Mouse (Mus musculus): ENCODE measurements around the gene Slmap.
"Not testable (repeated sequence)": the region's sequence is repeated elsewhere in the genome, so short reads cannot be mapped to it uniquely, and the experiment has no call there.

Slmap gene

GRCm38 (mm10) chr14:26534757-26535479 is at the start of gene Slmap:
TSS of gene Slmap (minus strand) at chr14:26534931.
- peak; percentile 100 for DNase-seq (ENCODE audit: low read depth, low spot score)

DNA sequence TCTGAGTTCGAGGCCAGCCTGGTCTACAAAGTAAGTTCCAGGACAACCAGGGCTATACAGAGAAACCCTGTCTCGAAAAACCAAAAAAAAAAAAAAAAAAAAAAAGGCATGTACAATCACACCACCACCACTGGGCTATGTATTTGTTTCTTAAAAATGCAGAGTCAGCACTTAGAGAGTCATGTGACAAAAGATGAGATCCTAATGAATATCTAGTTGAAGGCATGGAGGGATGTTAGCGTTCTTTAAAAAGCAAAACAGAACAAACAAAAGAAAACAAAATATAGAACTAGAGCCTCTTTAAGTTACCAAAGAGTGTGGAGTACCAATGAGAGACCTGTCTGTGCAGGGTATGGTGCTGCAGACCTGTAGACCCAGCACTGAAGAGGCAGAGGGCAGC is 48.9 kb upstream of the Slmap start:
- no peak for DNase-seq (ENCODE audit: low read depth, low spot score)

- DNase-seq (ENCODE audit: low read depth, low spot score) = peak; percentile 80
Observed at GRCm38 (mm10) chr14:26579346-26580343, 44.9 kb upstream of the Slmap start.

GRCm38 (mm10) chr14:26578791-26579191 is 44.1 kb upstream of the Slmap start:
- no peak for DNase-seq (ENCODE audit: low read depth, low spot score)

- no peak for DNase-seq (ENCODE audit: low read depth, low spot score)
Observed at GRCm38 (mm10) chr14:26576255-26576780, 41.6 kb upstream of the Slmap start.

GRCm38 (mm10) chr14:26573556-26573955 is 38.8 kb upstream of the Slmap start, which contains the start of gene Dennd6a:
TSS of gene Dennd6a (plus strand) at chr14:26573856.
- DNase-seq (ENCODE audit: low read depth, low spot score) = not testable (repeated sequence)

DNA sequence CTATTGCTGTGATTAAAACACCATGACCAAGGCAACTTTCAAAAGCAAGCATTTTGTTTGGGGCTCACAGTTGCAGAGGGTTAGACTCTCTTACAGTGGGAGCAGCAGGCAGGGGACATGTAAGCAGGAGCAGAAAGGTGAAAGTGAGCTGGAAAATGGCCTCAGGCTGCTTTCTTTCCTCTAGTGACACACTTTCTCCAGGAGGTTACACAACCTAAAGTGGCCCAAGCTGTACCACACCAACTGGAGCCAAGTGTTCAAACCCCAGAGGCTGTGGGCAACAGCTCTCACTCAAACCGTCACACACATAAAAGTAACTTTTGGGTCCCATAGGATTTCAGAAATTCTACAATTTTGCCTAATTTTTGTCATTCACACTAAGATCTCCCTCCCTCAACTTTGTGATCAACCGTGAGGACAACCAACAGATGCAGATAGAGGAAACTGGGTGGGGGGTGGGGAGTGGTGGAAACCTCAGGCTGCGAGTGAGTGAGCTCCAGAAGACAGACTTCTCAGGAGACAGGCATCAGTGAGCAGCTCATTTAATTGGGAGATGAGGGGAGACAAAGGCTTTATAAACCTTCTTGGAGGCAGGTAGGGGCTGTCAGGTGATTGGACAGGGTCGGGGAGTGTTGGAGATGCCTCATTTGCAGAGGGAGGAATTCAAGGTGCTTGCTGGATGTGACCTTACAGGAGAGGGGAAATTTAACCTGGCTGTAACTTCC is 37.4 kb upstream of the Slmap start:
- no peak for DNase-seq (ENCODE audit: low read depth, low spot score)

DNA sequence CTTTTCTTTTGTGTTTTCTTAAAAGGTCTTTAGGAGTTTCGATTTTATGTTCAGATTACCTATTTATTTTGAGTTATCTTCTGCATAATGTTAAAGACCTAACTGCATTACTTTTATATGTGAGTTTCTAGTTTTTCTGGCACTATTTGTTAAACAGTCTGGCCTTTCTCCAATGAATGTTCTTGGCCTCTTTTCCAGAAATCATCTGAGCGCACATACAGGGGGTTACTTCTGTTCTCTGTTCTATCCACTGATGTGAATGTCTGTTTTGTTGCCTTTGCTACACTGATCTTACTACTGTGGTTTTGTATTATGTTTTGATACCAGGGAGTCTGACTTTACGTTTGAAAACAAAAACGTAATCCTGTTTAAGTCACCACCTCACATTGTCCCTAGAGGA is 35.1 kb upstream of the Slmap start:
- no peak for DNase-seq (ENCODE audit: low read depth, low spot score)

- DNase-seq (ENCODE audit: low read depth, low spot score) = no peak
Observed at GRCm38 (mm10) chr14:26562247-26562646, 27.5 kb upstream of the Slmap start.

- DNase-seq (ENCODE audit: low read depth, low spot score) = no peak
Observed at GRCm38 (mm10) chr14:26558536-26558935, 23.8 kb upstream of the Slmap start.

DNA sequence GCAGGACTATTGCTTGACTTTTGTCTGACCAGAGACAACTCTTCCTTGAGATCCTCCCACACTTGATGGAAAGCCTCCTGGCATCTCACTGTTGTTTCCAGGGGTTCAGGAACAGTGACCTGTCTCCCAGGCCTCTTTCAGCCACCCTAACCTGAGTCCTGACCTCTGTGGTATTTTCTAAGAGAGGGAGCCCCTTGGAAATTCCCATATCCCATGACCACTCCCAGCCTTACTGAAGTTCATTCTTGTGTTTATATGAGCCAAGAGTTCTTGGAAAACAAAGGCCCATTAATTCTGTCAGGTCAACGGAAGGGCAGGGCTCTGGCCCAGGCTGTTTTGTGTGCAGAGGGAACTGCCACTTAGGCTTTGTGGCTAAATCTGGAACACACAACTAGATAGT is 22.9 kb upstream of the Slmap start:
- no peak for DNase-seq (ENCODE audit: low read depth, low spot score)

DNA sequence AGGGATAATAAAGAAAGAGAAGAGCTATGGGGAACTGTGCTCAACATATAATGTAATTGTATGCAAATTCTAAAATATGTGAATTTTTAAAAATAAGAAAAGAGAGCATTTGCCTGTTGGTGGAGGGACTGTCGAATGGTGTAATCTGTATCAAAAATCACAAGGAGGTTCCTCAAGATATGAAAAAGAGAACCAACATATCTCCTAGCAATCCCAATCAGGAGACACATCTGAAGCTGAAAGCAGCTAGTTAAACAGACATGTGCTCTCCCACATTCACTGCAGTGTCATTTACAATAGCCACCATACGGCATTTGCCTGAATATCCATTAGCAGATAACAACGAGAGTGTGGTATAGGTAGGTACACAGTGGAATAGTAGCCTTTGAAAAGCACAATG is 18.1 kb upstream of the Slmap start:
- no peak for DNase-seq (ENCODE audit: low read depth, low spot score)

DNA sequence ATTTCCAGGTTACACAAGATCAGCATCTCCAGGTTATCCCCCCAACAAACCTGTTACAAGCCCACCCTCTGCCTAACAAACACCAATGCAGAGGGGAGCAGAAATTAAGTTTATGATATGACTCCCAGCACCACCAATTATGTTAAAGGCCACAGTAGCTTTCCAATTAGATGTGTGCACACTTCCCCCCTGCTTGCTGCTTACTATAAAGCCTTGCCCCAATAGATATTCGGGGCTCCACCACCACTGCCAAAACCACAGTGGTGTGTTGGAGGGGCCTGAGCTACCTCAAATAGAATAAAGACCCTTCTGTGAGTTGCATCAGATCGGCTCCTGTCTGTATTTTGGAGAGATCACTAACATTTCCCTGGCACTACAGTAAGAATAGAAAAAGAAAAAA is 17.7 kb upstream of the Slmap start:
- DNase-seq (ENCODE audit: low read depth, low spot score) = no peak

DNA sequence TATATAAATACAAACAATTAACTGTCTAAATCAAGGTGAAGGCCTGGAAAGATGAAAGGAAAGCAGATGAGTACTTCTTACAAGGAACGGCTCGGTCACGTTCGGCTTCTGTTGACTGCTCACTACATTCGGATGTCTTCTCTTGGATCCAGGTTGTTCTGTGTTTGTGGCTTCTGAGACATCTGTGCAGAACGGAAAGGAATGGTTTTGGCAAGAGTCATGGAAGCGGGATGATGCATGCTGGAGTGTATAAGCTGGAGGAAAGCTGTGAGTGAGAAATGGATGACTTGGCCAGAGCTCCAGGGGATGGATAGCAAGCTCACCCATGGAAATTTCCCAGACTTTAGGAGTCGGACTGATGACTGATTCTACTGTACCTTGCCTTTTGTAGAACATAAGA is 16.0 kb upstream of the Slmap start:
- DNase-seq (ENCODE audit: low read depth, low spot score) = no peak

DNA sequence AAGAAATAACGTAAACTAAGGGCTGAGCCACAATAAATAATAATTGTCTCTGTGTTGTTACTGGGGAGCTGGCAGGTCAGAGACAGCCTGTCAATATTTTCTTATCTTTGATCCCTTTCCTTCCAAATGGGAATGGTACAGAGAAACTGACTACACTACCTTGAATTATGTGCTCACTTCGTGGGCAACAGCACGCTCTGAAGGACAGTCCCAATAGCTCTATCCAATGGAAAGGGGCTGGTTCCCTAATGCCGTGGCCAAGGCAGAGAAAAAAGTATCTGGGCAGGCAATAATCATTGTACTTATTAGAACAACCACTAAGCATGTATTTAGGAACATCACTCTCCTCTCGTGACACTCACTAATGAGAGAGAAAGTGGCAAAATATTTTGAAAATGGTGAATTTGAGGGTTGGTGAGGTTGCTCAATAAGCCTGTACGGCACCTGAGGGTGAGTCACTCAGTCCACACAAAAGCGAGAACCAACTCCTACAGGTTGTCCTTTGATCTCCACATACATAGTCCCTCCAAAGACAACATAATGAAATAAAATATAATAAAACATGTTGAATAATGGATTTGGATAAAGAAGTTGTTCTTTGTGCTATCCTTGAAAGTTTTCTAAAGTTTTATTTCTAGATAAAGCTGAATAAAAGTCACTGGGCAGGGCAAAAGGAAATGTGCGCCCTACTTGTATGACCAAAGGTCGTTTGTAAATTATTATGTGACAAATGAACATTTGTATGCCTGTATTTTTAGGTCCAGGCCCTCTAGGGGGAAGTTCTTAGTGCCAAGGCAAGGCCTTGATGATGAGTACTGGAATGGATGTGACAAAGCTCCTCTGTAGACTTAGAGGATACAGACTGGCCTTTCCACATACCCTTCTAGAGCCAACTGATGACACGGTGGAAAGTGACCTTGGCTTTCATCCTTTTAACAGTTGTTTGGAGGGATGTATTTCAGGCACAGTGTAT is 13.1 kb upstream of the Slmap start:
- DNase-seq (ENCODE audit: low read depth, low spot score) = no peak

DNA sequence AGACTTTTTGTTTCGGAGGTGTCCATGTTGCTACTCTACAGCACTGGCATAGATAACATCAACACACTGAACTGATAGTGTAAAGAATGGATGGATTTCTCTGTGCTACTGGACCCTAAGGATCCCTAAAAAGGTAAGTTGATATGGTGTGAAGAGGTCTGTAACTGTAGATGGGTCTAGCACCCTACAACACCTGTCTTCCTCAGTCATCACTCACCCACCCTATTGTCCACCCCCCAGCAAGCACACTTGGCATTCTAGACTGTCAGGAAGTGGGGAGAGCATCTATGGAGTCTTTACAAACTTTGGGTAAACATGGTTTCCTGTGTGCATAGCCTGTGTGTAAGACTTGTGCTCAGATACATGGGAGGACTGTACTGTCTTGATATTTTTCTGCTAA is 7.4 kb upstream of the Slmap start:
- no peak for DNase-seq (ENCODE audit: low read depth, low spot score)

- DNase-seq (ENCODE audit: low read depth, low spot score) = no peak
Observed at GRCm38 (mm10) chr14:26540577-26540976, 5.8 kb upstream of the Slmap start.

GRCm38 (mm10) chr14:26539241-26539640 is 4.5 kb upstream of the Slmap start:
- DNase-seq (ENCODE audit: low read depth, low spot score) = no peak

DNA sequence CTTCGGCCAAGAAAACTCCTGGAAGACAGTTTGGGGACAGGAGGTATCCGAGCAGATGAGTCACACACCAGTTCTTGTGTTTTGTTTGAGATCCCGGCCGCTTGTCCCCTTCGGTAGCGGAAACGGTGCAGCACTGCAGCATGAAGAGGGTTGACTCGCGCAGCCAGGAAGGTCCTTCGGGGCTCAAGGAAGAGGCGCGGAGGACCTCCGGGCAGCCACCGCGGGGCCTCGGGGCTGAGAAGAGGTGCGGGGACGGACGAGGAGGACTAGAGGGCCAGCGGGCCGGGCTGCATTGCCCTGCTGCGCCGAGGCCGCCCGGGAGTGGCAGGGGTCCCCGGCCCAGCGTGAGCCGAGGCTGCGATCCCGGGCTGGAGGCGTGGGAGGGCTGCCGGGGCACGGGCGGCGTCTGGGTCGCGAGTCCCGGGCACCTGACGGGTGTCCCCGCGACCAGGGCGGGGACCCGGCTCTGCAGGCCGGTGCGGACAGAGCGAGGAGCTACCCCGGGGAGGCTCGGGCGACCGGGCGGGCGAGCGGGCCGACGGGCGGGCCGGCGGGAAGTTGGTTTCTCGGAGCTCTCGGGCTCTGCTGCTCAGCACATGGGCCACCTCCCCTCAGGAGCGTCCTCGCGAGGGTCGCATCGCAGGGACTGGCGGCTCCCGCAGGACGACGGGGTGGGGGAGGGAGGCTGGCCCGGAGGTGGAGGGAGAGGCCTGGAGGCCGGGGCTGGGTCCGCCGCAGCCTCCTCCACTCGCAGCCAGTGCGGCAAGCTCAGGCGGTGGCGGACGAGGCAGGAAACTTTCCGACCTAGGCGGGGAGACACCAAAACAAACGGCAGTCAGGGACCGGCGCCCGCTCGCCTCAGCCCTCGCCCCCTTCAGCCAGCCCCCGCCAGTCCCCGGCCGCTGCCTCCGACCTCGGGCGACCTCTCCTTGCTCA is 642 bp downstream of the Slmap start:
- DNase-seq (ENCODE audit: low read depth, low spot score) = peak; percentile 44

All from c-Kit-negative CD71-positive TER-119-positive erythroid progenitor cells, embryonic 14.5 days (primary cell).